Mouse (Mus musculus): Measurements from ENCODE around the gene Thsd4. TPM values are rescaled to one million over a fixed set of nuclear protein-coding genes. Genes with fewer than 3 reads are reported as not detected.

The Thsd4 gene
- total RNA-seq, 2 experiments from 2014 or later, result 5.0 to 5.5 TPM

DNA sequence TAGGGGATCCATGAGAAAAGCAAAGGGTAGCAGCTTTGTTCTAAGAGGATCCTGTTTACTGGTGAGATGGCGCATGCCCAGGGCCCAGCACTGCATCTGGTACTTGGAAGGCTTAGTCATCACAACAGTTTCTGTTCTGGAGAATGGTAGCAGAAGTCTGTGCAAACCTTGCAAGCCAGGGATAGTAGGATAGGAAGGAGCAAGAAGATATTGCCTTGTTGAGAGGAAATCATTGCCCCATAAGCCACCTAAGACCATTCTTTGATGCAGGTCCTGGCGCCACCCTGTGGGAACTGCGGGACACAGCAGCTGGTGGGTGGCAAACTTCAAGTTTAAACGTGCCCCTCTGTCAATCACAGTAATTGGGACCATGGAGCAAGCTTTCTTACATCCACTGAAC, 354.9 kb downstream of the Thsd4 start:
- intact Hi-C loops (cut with DNase I), result no loop called here
- peak in 1 of 2 experiments; percentile 35 for DNase-seq (ENCODE audit: extremely low spot score in 1 of 2, low spot score in 2 of 2)
- no peak overlapping the region; the same call in 1 of the 2 replicates for H3K27ac ChIP-seq
- H3K4me3 ChIP-seq, result no peak overlapping the region
- TF ChIP-seq CTCF (IDR thresholded peaks at IDR 0.05), result peak; percentile 46

DNA sequence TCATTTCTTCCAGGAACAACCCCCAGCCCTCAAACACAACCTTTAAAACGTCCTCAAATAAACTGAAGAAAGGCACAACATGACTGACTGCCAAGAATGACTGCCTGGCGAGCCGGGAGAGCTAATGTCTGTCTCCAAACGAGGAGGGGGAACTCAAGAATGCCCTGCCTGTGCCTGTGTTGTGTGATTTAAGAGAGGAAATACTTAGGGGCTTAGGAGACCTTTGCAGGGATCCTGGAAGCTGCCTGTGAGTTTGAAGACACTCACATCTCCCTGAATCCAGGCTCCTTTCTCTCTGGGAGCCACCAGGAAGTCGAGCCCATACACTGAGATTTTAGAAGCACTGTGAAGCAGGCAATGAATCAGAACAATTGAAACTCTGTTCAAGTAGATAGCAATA, 361.0 kb downstream of the Thsd4 start:
- Histone ChIP-seq H3K27ac (no peak overlapping the region), H3K4me3 (no peak overlapping the region)
- no peak for DNase-seq (ENCODE audit: extremely low spot score in 1 of 2, low spot score in 2 of 2)
- no peak for TF ChIP-seq CTCF (IDR thresholded peaks at IDR 0.05)
- intact Hi-C loops (cut with DNase I), result no loop called here

DNA sequence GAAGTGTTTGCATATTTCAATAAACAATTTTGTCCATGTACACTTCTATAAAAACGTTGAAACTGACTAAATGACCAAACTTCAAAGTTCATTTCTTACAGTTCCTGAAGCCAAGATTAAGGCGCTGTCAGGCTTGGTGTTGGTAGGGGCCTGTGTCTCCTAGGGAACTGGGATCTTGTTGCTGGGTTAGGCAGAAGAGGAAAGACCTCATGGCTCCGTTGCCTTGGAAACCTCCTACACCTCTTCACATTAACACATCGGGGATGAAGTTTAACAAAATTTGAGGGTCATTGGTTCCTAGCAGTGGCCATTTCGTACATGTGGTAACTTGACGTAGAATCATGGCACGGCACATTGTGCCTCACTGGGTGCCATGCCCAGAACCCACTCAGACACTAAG, 361.7 kb downstream of the Thsd4 start:
- H3K27ac ChIP-seq, result no peak overlapping the region
- intact Hi-C loops (cut with DNase I), result no loop called here
- DNase-seq (ENCODE audit: extremely low spot score in 1 of 2, low spot score in 2 of 2), result no peak
- no peak overlapping the region for H3K4me3 ChIP-seq
- TF ChIP-seq CTCF (IDR thresholded peaks at IDR 0.05), result no peak

DNA sequence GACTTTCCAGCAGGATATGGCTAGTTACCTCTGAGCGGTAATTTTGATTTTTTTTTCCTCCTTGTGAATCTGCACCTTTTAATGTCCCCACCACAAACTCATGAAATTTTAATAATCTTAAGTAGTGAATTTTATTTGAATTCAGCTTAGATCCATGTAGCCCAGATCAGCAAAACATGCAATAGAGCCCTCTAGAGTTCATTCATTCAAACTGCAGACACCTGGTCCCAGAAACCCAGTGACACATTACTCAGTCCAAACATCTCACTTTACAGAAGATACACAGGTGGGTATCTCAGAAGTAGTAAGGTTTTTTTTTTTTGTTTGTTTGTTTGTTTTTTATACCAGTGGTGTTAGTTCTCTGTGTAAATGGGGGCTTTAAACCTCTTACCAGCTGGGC, 368.9 kb downstream of the Thsd4 start:
- DNase-seq (ENCODE audit: extremely low spot score in 1 of 2, low spot score in 2 of 2), result no peak
- Histone ChIP-seq H3K27ac (no peak overlapping the region), H3K4me3 (no peak overlapping the region)
- peak; percentile 40 for TF ChIP-seq CTCF (IDR thresholded peaks at IDR 0.05)
- intact Hi-C loops (cut with DNase I), result no loop called here

GRCm38 (mm10) chr9:60151897-60152627, 369.8 kb downstream of the Thsd4 start:
- intact Hi-C loops (cut with DNase I), result no loop called here
- no peak for DNase-seq (ENCODE audit: extremely low spot score in 1 of 2, low spot score in 2 of 2)
- no peak for TF ChIP-seq CTCF (IDR thresholded peaks at IDR 0.05)
- Histone ChIP-seq H3K27ac (no peak overlapping the region), H3K4me3 (no peak overlapping the region)

DNA sequence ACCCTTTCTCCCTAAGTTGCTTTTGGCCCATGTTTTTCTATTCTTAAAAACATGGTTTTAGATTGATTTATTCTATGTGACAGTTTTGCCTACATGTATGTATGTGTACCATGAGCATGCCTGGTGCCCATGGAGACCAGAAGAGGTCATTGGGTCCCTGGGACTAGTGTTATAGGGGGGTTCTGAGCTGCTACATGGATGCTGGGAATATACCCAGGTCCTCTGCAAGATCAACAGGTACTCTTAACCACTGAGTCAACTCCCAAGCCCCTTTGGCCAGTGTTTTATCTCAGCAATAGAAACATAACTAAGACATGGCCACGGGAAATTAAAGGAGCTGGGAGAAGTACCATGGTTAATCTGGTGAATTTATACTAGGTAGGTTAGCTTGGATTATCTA, 371.3 kb downstream of the Thsd4 start:
- no peak for TF ChIP-seq CTCF (IDR thresholded peaks at IDR 0.05)
- Histone ChIP-seq H3K4me3 (no peak overlapping the region), H3K27ac (no peak overlapping the region)
- intact Hi-C loops (cut with DNase I), result no loop called here
- no peak for DNase-seq (ENCODE audit: extremely low spot score in 1 of 2, low spot score in 2 of 2)

DNA sequence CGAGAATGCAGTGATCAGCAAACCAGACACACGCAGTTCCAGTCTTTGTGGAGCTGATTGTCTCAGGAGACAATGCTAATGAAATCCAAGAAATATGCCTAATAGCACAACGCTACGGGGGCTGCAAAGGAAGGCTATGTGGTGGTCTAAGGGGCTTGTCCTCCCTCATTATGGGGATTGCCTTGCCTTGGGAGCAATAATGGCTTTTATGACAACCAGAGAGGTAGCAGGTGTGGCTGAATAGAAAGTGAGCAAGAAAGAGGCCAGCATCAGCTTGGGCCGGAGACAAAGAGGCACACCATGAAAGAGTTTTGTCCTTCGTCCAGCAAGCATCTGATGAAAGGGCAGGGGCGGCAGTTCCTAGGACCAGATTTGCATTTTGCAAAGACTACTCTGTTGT, 372.9 kb downstream of the Thsd4 start:
- intact Hi-C loops (cut with DNase I), result no loop called here
- no peak for TF ChIP-seq CTCF (IDR thresholded peaks at IDR 0.05)
- no peak overlapping the region for H3K27ac ChIP-seq

GRCm38 (mm10) chr9:60147401-60147800, 374.4 kb downstream of the Thsd4 start:
- Histone ChIP-seq H3K4me3 (no peak overlapping the region), H3K27ac (no peak overlapping the region)
- no peak for DNase-seq (ENCODE audit: extremely low spot score in 1 of 2, low spot score in 2 of 2)
- TF ChIP-seq CTCF (IDR thresholded peaks at IDR 0.05), result no peak
- intact Hi-C loops (cut with DNase I), result no loop called here

More for the DNA sequence above, 372.9 kb downstream of the Thsd4 start:
- H3K4me3 ChIP-seq, result no peak overlapping the region
- no peak for DNase-seq (ENCODE audit: extremely low spot score in 1 of 2, low spot score in 2 of 2)

- no peak for TF ChIP-seq CTCF (IDR thresholded peaks at IDR 0.05)
- Histone ChIP-seq H3K4me3 (no peak overlapping the region), H3K27ac (no peak overlapping the region)
- intact Hi-C loops (cut with DNase I), result no loop called here
- peak in 1 of 2 experiments; percentile 26 for DNase-seq (ENCODE audit: extremely low spot score in 1 of 2, low spot score in 2 of 2)
These were observed 378.0 kb downstream of the Thsd4 start for GRCm38 (mm10) chr9:60143816-60144215.

GRCm38 (mm10) chr9:60141081-60141514, 380.7 kb downstream of the Thsd4 start:
- Histone ChIP-seq H3K27ac (no peak overlapping the region), H3K4me3 (no peak overlapping the region)
- intact Hi-C loops (cut with DNase I), result no loop called here
- DNase-seq (ENCODE audit: extremely low spot score in 1 of 2, low spot score in 2 of 2), result peak in 1 of 2 experiments; percentile 22
- TF ChIP-seq CTCF (IDR thresholded peaks at IDR 0.05), result no peak

- TF ChIP-seq CTCF (IDR thresholded peaks at IDR 0.05), result no peak
- Histone ChIP-seq H3K27ac (no peak overlapping the region), H3K4me3 (no peak overlapping the region)
- DNase-seq (ENCODE audit: extremely low spot score in 1 of 2, low spot score in 2 of 2), result no peak
- intact Hi-C loops (cut with DNase I), result no loop called here
These were observed 381.4 kb downstream of the Thsd4 start for GRCm38 (mm10) chr9:60140411-60140810.

DNA sequence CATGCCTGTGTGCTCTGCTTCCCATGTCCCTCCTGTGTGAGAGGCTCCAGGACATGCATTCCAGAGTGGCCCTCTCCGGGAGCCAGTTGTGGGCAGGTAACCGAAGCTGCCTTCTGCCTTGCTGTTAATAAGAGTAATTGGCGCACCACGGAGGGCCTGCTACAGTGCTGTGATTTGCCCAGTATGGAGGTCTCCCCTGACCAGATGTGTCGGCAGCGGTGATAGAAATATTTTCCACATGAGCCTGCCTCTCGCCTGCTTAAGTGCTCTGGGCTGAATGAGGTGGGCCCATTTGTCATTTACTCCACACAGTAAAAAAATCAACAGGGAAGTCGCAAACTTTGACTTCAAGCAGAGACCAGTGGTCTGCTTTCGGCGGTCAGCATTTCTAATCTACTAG, 382.4 kb downstream of the Thsd4 start:
- no peak for TF ChIP-seq CTCF (IDR thresholded peaks at IDR 0.05)
- DNase-seq (ENCODE audit: extremely low spot score in 1 of 2, low spot score in 2 of 2), result no peak
- no peak overlapping the region for H3K27ac ChIP-seq
- intact Hi-C loops (cut with DNase I), result no loop called here
- no peak overlapping the region for H3K4me3 ChIP-seq

Measured in left cerebral cortex, adult 2 months (tissue).